Mouse (Mus musculus): ENCODE measurements around the gene Eid2. TPM values are rescaled to one million over a fixed set of nuclear protein-coding genes. Genes with fewer than 3 reads are reported as not detected.

Gene Eid2
- polyA plus RNA-seq, 1 experiment from 2014 or later, result 3.2 TPM

Other genes starting within 250 kb of the Eid2 start
- gene Psmc4, start 217.8 kb upstream of the Eid2 start, polyA plus RNA-seq (2014; fragmentation: Nextera tagmentation; extraction: Ambion mirVana), result 281 and 298 TPM in 2 replicates
- gene Fcgbp, start 196.6 kb upstream of the Eid2 start, polyA plus RNA-seq (2014; fragmentation: Nextera tagmentation; extraction: Ambion mirVana), result 16.0 and 46.1 TPM in 2 replicates
- gene 9530053A07Rik, start 138.4 kb upstream of the Eid2 start, polyA plus RNA-seq (2014; fragmentation: Nextera tagmentation; extraction: Ambion mirVana), result not detected in 2 replicates
- 47.6 and 52.5 TPM in 2 replicates for gene Fbl, start 98.2 kb upstream of the Eid2 start, polyA plus RNA-seq (2014; fragmentation: Nextera tagmentation; extraction: Ambion mirVana)
- gene Dyrk1b, start 88.4 kb upstream of the Eid2 start, polyA plus RNA-seq (2014; fragmentation: Nextera tagmentation; extraction: Ambion mirVana), result 10.0 and 11.9 TPM in 2 replicates
- gene Eid2b, start 9.9 kb downstream of the Eid2 start, polyA plus RNA-seq (2014; fragmentation: Nextera tagmentation; extraction: Ambion mirVana), result 9.4 and 9.5 TPM in 2 replicates
- 0.28 TPM in 1 of 2 replicates, not detected in the other for gene Selenov, start 23.3 kb downstream of the Eid2 start, polyA plus RNA-seq (2014; fragmentation: Nextera tagmentation; extraction: Ambion mirVana)
- gene Dll3, start 34.4 kb downstream of the Eid2 start, polyA plus RNA-seq (2014; fragmentation: Nextera tagmentation; extraction: Ambion mirVana), result 6.4 and 6.8 TPM in 2 replicates
- gene Timm50, start 44.2 kb downstream of the Eid2 start, polyA plus RNA-seq (2014; fragmentation: Nextera tagmentation; extraction: Ambion mirVana), result 183 and 198 TPM in 2 replicates
- gene Supt5, start 70.9 kb downstream of the Eid2 start, polyA plus RNA-seq (2014; fragmentation: Nextera tagmentation; extraction: Ambion mirVana), result 74.5 and 78.9 TPM in 2 replicates
- gene Rps16, start 82.8 kb downstream of the Eid2 start, polyA plus RNA-seq (2014; fragmentation: Nextera tagmentation; extraction: Ambion mirVana), result 1,380 and 1,495 TPM in 2 replicates
- gene Plekhg2, start 104.7 kb downstream of the Eid2 start, polyA plus RNA-seq (2014; fragmentation: Nextera tagmentation; extraction: Ambion mirVana), result 54.3 and 68.4 TPM in 2 replicates
- 19.0 and 21.9 TPM in 2 replicates for gene Zfp36, start 112.4 kb downstream of the Eid2 start, polyA plus RNA-seq (2014; fragmentation: Nextera tagmentation; extraction: Ambion mirVana)
- 53.3 and 60.2 TPM in 2 replicates for gene Med29, start 124.8 kb downstream of the Eid2 start, polyA plus RNA-seq (2014; fragmentation: Nextera tagmentation; extraction: Ambion mirVana)
- gene Paf1, start 125.1 kb downstream of the Eid2 start, polyA plus RNA-seq (2014; fragmentation: Nextera tagmentation; extraction: Ambion mirVana), result 64.4 and 71.6 TPM in 2 replicates
- 12.5 and 16.9 TPM in 2 replicates for gene Gmfg, start 169.6 kb downstream of the Eid2 start, polyA plus RNA-seq (2014; fragmentation: Nextera tagmentation; extraction: Ambion mirVana)
- 3.6 and 4.1 TPM in 2 replicates for gene Lrfn1, start 184.1 kb downstream of the Eid2 start, polyA plus RNA-seq (2014; fragmentation: Nextera tagmentation; extraction: Ambion mirVana)
- gene Ifnl2, start 242.6 kb downstream of the Eid2 start, polyA plus RNA-seq (2014; fragmentation: Nextera tagmentation; extraction: Ambion mirVana), result not detected in 2 replicates